Comparison of ENCODE assay signal across 19 mouse cellular contexts in genomic region chr10:38969975-38970374, GRCm38 (mm10). TPM values are rescaled to one million over a fixed set of nuclear protein-coding genes. Genes with fewer than 3 reads are reported as not detected.
DNase-seq lines count a peak whose midpoint lies in the region; ATAC-seq and TF ChIP-seq lines count a peak whose summit lies in the region.
"Had no signal": no experiment of that assay in that cellular context is flagged by ENCODE, and none has a peak within 500 bp of the region (broad histone marks: within the 10 kb centered on the region; RNA-seq: fewer than 3 reads in every experiment).

No protein-coding gene starts in this region.

- 14% methylated on average over 6 of the region's 6 CpGs for WGBS in heart, embryonic 11.5 days (ENCODE audit: insufficient replicate concordance)
- WGBS in liver, adult 2 months = 27% methylated on average over 6 of the region's 6 CpGs
- WGBS in liver, embryonic 11.5 days = 46% methylated on average over 6 of the region's 6 CpGs
- 60% methylated on average over 6 of the region's 6 CpGs for WGBS in stomach, embryonic 16.5 days
- WGBS in stomach, postnatal 0 days = 62% methylated on average over 6 of the region's 6 CpGs
- WGBS in forebrain, embryonic 14.5 days = 89% methylated on average over 6 of the region's 6 CpGs

- H3K27ac ChIP-seq in heart, embryonic 11.5 days (ENCODE audit: low read depth, low read length) = peak overlapping the region; percentile 10
- no peak overlapping the region for H3K27ac ChIP-seq in liver, adult 2 months (replicated peaks; ENCODE audit: insufficient read depth, low read depth, low read length)
- H3K27ac ChIP-seq in liver, embryonic 11.5 days (ENCODE audit: low read depth, low read length) = no peak overlapping the region
- no peak overlapping the region for H3K27ac ChIP-seq in stomach, embryonic 16.5 days (ENCODE audit: low read length)
- no peak overlapping the region for H3K27ac ChIP-seq in stomach, postnatal 0 days (replicated peaks)
- H3K27ac ChIP-seq in forebrain, embryonic 14.5 days (ENCODE audit: low read depth, low read length) = no peak overlapping the region
- H3K27ac ChIP-seq: midbrain, embryonic 13.5 days; stomach, embryonic 15.5 days had no signal

- no peak for TF ChIP-seq CTCF in liver, adult 2 months (IDR thresholded peaks at IDR 0.05; ENCODE audit: low read depth, low read length)
- TF ChIP-seq CTCF in stomach, postnatal 0 days (IDR thresholded peaks at IDR 0.05; ENCODE audit: low read depth) = no peak

- no peak for TF ChIP-seq EP300 in stomach, postnatal 0 days (optimal IDR thresholded peaks at IDR 0.05)

- peaks cover 16% of the 10 kb centered on the region for H3K4me1 ChIP-seq in heart, embryonic 11.5 days (ENCODE audit: control insufficient read depth, insufficient read depth, low read length)
- no peaks in the 10 kb centered on the region for H3K4me1 ChIP-seq in liver, adult 2 months (ENCODE audit: control insufficient read depth, insufficient read depth, low read length)
- H3K4me1 ChIP-seq in liver, embryonic 11.5 days (replicated peaks; ENCODE audit: control insufficient read depth, insufficient read depth, low read length) = no peaks in the 10 kb centered on the region
- peaks cover 12% of the 10 kb centered on the region for H3K4me1 ChIP-seq in stomach, embryonic 16.5 days (ENCODE audit: control insufficient read depth, insufficient read depth, low read length)
- 0 out of 2 replicates have a peak, but pooled peaks cover 3% of the 10 kb centered on the region for H3K4me1 ChIP-seq in stomach, postnatal 0 days (replicated peaks; ENCODE audit: control insufficient read depth, insufficient read depth)
- peaks cover 7% of the 10 kb centered on the region; the same call in 1 of the 2 replicates for H3K4me1 ChIP-seq in forebrain, embryonic 14.5 days (ENCODE audit: control insufficient read depth, insufficient read depth, low read length)
- H3K4me1 ChIP-seq: stomach, embryonic 15.5 days had no signal

- peak overlapping the region; percentile 78 for H3K4me2 ChIP-seq in heart, embryonic 11.5 days
- no peak overlapping the region for H3K4me2 ChIP-seq in liver, embryonic 11.5 days
- peak overlapping the region; percentile 62 for H3K4me2 ChIP-seq in stomach, embryonic 16.5 days (ENCODE audit: low read depth, low read length)
- H3K4me2 ChIP-seq in stomach, postnatal 0 days (replicated peaks; ENCODE audit: low read depth) = no peak overlapping the region
- H3K4me2 ChIP-seq in forebrain, embryonic 14.5 days (ENCODE audit: low read length) = no peak overlapping the region
- H3K4me2 ChIP-seq: midbrain, embryonic 13.5 days had no signal

- 0 out of 2 replicates have a peak, but pooled peaks cover 3% of the 10 kb centered on the region for H3K79me2 ChIP-seq in liver, adult 2 months (ENCODE audit: control insufficient read depth, insufficient read depth, low read length)

- H3K4me3 ChIP-seq in heart, embryonic 11.5 days (ENCODE audit: low read depth, low read length) = no peak overlapping the region
- no peak overlapping the region for H3K4me3 ChIP-seq in liver, adult 2 months (ENCODE audit: insufficient read depth, low read depth, low read length)
- no peak overlapping the region for H3K4me3 ChIP-seq in liver, embryonic 11.5 days (ENCODE audit: low read depth, low read length)
- H3K4me3 ChIP-seq in stomach, embryonic 16.5 days (replicated peaks; ENCODE audit: low read length) = 0 out of 2 replicates have a peak overlapping the region, but pooled peaks have one; percentile 1
- H3K4me3 ChIP-seq in stomach, postnatal 0 days (ENCODE audit: low read depth, low read length) = no peak overlapping the region
- H3K4me3 ChIP-seq in forebrain, embryonic 14.5 days (ENCODE audit: low read depth, low read length) = no peak overlapping the region
- H3K4me3 ChIP-seq: midbrain, embryonic 13.5 days; myocyte; stomach, embryonic 15.5 days had no signal

- DNase-seq in heart, postnatal 4 days = no peak
- peak; percentile 6 for DNase-seq in liver, adult 2 months (ENCODE audit: extremely low read depth, low read depth, low spot score)
- no peak for DNase-seq in liver, embryonic 11.5 days (ENCODE audit: low spot score)
- DNase-seq in stomach, postnatal 0 days (ENCODE audit: low spot score) = no peak
- no peak for DNase-seq in forebrain, embryonic 14.5 days (ENCODE audit: low spot score)
- no peak for DNase-seq in cerebellum, adult 11-12 months
- DNase-seq: cerebellum, adult 18-20 months; cerebellum, postnatal 36 days; gastrocnemius, postnatal 10 days; kidney, postnatal 4 days; liver; right cerebral cortex, adult 18-20 months; thymus, postnatal 14 days had no signal

- peaks cover 4% of the 10 kb centered on the region; the same call in 1 of the 2 replicates for H3K36me3 ChIP-seq in heart, embryonic 11.5 days (ENCODE audit: control insufficient read depth, insufficient read depth, low read length)
- H3K36me3 ChIP-seq in liver, adult 2 months (ENCODE audit: control insufficient read depth, insufficient read depth, low read length) = no peaks in the 10 kb centered on the region
- no peaks in the 10 kb centered on the region for H3K36me3 ChIP-seq in liver, embryonic 11.5 days (ENCODE audit: control insufficient read depth, insufficient read depth, low read length)
- H3K36me3 ChIP-seq in stomach, embryonic 16.5 days (ENCODE audit: control insufficient read depth, insufficient read depth, low read length) = no peaks in the 10 kb centered on the region
- no peaks in the 10 kb centered on the region for H3K36me3 ChIP-seq in stomach, postnatal 0 days (ENCODE audit: control insufficient read depth, insufficient read depth, low read length)
- H3K36me3 ChIP-seq in forebrain, embryonic 14.5 days (ENCODE audit: control insufficient read depth, insufficient read depth, low read length) = no peaks in the 10 kb centered on the region
- H3K36me3 ChIP-seq: midbrain, embryonic 13.5 days; stomach, embryonic 15.5 days had no signal

- H3K9me3 ChIP-seq in heart, embryonic 11.5 days (replicated peaks; ENCODE audit: control insufficient read depth, low read length) = no peaks in the 10 kb centered on the region
- H3K9me3 ChIP-seq in liver, embryonic 11.5 days (ENCODE audit: control insufficient read depth, low read length) = no peaks in the 10 kb centered on the region
- H3K9me3 ChIP-seq in stomach, embryonic 16.5 days (replicated peaks; ENCODE audit: control insufficient read depth, low read length) = no peaks in the 10 kb centered on the region
- H3K9me3 ChIP-seq in stomach, postnatal 0 days (ENCODE audit: control insufficient read depth, low read length) = no peaks in the 10 kb centered on the region
- H3K9me3 ChIP-seq in forebrain, embryonic 14.5 days (replicated peaks; ENCODE audit: control insufficient read depth, low read length) = no peaks in the 10 kb centered on the region
- H3K9me3 ChIP-seq: midbrain, embryonic 13.5 days; stomach, embryonic 15.5 days had no signal

- H3K9ac ChIP-seq in heart, embryonic 11.5 days (ENCODE audit: low read depth, low read length) = no peak overlapping the region
- H3K9ac ChIP-seq in liver, adult 2 months (ENCODE audit: low read depth, low read length) = no peak overlapping the region
- no peak overlapping the region for H3K9ac ChIP-seq in liver, embryonic 11.5 days (ENCODE audit: low read depth, low read length)
- H3K9ac ChIP-seq in stomach, embryonic 16.5 days (ENCODE audit: low read length) = no peak overlapping the region
- H3K9ac ChIP-seq in stomach, postnatal 0 days (ENCODE audit: low read length) = no peak overlapping the region
- H3K9ac ChIP-seq in forebrain, embryonic 14.5 days (ENCODE audit: low read length) = no peak overlapping the region
- H3K9ac ChIP-seq: midbrain, embryonic 13.5 days; stomach, embryonic 15.5 days had no signal

- TF ChIP-seq POLR2A in liver, adult 2 months (IDR thresholded peaks at IDR 0.05; ENCODE audit: extremely low read depth, insufficient read depth, low read length) = no peak

- H3K27me3 ChIP-seq in heart, embryonic 11.5 days (ENCODE audit: control insufficient read depth, insufficient read depth, low read length) = no peaks in the 10 kb centered on the region
- H3K27me3 ChIP-seq in liver, adult 2 months (ENCODE audit: control insufficient read depth, insufficient read depth, low read length) = no peaks in the 10 kb centered on the region
- no peaks in the 10 kb centered on the region for H3K27me3 ChIP-seq in liver, embryonic 11.5 days (replicated peaks; ENCODE audit: control insufficient read depth, insufficient read depth, low read length)
- no peaks in the 10 kb centered on the region for H3K27me3 ChIP-seq in stomach, embryonic 16.5 days (ENCODE audit: control insufficient read depth, insufficient read depth, low read length)
- no peaks in the 10 kb centered on the region for H3K27me3 ChIP-seq in stomach, postnatal 0 days (ENCODE audit: control insufficient read depth, insufficient read depth, low read length)
- no peaks in the 10 kb centered on the region for H3K27me3 ChIP-seq in forebrain, embryonic 14.5 days (replicated peaks; ENCODE audit: control insufficient read depth, insufficient read depth, low read length)
- H3K27me3 ChIP-seq: midbrain, embryonic 13.5 days; stomach, embryonic 15.5 days had no signal

- no peak for ATAC-seq in heart, embryonic 11.5 days (replicated peaks; ENCODE audit: insufficient number of reproducible peaks, low FRiP score, low TSS enrichment)
- no peak for ATAC-seq in liver, embryonic 11.5 days (replicated peaks; ENCODE audit: low FRiP score)
- ATAC-seq in stomach, embryonic 16.5 days (ENCODE audit: insufficient read depth, low FRiP score) = no peak
- ATAC-seq in stomach, postnatal 0 days (ENCODE audit: low FRiP score, low TSS enrichment) = no peak
- ATAC-seq in forebrain, embryonic 14.5 days = no peak
- ATAC-seq: inflammation-experienced regulatory T-cells, adult 6 months; midbrain, embryonic 13.5 days had no signal

RNA-seq across cellular contexts. Expression of gene Lama4, which starts 4.7 kb away (rescaled TPM):
- 91.8 and 120 TPM in 2 replicates for polyA plus RNA-seq in heart, embryonic 11.5 days (2014; fragmentation: Nextera tagmentation; extraction: Ambion mirVana)
- total RNA-seq in heart, postnatal 4 days (2021) = 100 to 1,000 TPM; 225 to 235 TPM
- 6.7 and 8.0 TPM in 2 replicates for total RNA-seq in liver, adult 2 months (2014; rRNA removed)
- polyA plus RNA-seq in liver, adult 2 months (2012; rRNA removed) = 1.6 and 1.9 TPM in 2 replicates
- 6.1 and 7.0 TPM in 2 replicates for polyA plus RNA-seq in liver, embryonic 11.5 days (2014; fragmentation: Nextera tagmentation; extraction: Ambion mirVana)
- 72.4 and 75.1 TPM in 2 replicates for polyA plus RNA-seq in stomach, embryonic 16.5 days (2015; fragmentation: Nextera tagmentation; extraction: Ambion mirVana)
- polyA plus RNA-seq in stomach, postnatal 0 days (2015; fragmentation: Nextera tagmentation; extraction: Ambion mirVana) = 27.6 and 28.9 TPM in 2 replicates
- polyA plus RNA-seq in forebrain, embryonic 14.5 days (2014; fragmentation: Nextera tagmentation; extraction: Ambion mirVana) = 12.3 and 15.6 TPM in 2 replicates
- polyA plus RNA-seq: inflammation-experienced regulatory T-cells, adult 6 months had no signal

Comparison
In these comparisons a context has a peak if more than half of its experiments do, and no peak if none do; other contexts are left out.
1. H3K4me2 ChIP-seq: peak in heart, embryonic 11.5 days (single experiment) and stomach, embryonic 16.5 days (single experiment); none in liver, embryonic 11.5 days (single experiment), stomach, postnatal 0 days (single experiment) and forebrain, embryonic 14.5 days (single experiment).